ENCODE assay signal across 8 mouse cellular contexts in the genomic region with DNA sequence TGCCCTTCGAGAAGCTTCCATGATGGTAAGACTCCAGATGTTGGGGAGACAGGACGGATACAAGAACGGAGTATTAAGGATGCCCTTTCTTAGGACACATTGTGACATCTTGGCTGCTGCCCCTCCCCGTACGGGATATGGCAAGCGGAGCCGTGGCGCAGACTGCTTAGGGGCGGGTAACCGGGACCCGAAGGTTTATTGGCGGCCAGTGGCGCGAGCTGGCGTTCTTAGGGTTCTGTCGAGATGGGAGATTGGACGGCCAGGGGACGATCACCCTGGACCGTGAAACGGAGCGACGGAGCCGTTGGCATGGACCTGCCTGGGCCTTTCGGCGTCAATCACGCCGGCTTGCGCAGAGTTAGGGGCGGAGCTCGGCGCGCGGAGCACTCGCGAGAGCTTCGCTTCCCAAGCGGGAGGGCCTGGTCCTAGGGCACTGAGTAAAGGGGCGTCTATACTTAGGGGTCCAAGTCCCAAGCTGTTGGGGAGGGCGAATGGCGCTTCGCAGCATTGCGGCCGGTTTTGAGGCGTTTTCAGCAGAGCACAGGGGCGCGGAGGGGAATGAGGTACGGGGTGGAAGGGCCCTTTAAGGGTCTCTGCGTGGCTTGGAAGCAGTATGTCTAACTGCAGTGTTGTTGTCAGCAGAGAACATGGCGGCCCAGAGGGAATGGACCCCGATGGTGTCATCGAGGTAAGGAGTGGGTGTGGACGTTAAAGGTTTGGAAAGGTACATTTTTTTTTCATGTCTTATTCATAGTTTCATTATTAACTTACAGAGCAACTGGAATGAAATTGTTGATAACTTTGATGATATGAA. TPM values are rescaled to one million over a fixed set of nuclear protein-coding genes. Genes with fewer than 3 reads are reported as not detected.
DNase-seq lines count a peak whose midpoint lies in the region; ATAC-seq lines count a peak whose summit lies in the region.

No protein-coding gene starts in this region.

- peaks cover 33% of the 10 kb centered on the region for H3K4me1 ChIP-seq in hindbrain, embryonic 13.5 days (replicated peaks)

- no peaks in the 10 kb centered on the region for H3K9me3 ChIP-seq in hindbrain, embryonic 13.5 days

- H3K4me2 ChIP-seq in hindbrain, embryonic 13.5 days = peak overlapping the region; percentile 97

- H3K27me3 ChIP-seq in hindbrain, embryonic 13.5 days = 0 out of 2 replicates have a peak, but pooled peaks cover 5% of the 10 kb centered on the region

- peaks cover 43% of the 10 kb centered on the region for H3K36me3 ChIP-seq in hindbrain, embryonic 13.5 days

- WGBS in hindbrain, embryonic 13.5 days = under 1% methylated on average over 52 of the region's 52 CpGs

- peak overlapping the region; percentile 100 for H3K9ac ChIP-seq in hindbrain, embryonic 13.5 days

- DNase-seq in NIH3T3 (ENCODE audit: low read depth) = peak; percentile 92
- DNase-seq in cerebellum, postnatal 25 days = peak; percentile 88 to 89
- DNase-seq in frontal cortex, postnatal 25 days (ENCODE audit: low spot score in 2 of 2) = peak; percentile 67 to 69
- peak; percentile 81 to 83 for DNase-seq in layer of hippocampus, postnatal 36 days
- peak; percentile 87 for DNase-seq in lung, postnatal 25 days (ENCODE audit: low spot score)
- peak; percentile 85 for DNase-seq in retina, embryonic 14.5 days (ENCODE audit: low spot score)
- peak; percentile 83 to 89 for DNase-seq in thymus, postnatal 36 days

- H3K27ac ChIP-seq in hindbrain, embryonic 13.5 days = peak overlapping the region; percentile 99

- peak; percentile 93 for ATAC-seq in hindbrain, embryonic 13.5 days (ENCODE audit: low FRiP score)

- peak overlapping the region; percentile 99 for H3K4me3 ChIP-seq in hindbrain, embryonic 13.5 days

RNA-seq across cellular contexts. Expression of a gene that starts 0.9 kb away (rescaled TPM):
- polyA plus RNA-seq in hindbrain, embryonic 13.5 days (2015; fragmentation: Nextera tagmentation; extraction: Ambion mirVana) = 315 and 322 TPM in 2 replicates
- 100 to 1,000 TPM; 900 to 999 TPM for total RNA-seq in layer of hippocampus, postnatal 36 days (2021)

RNA-seq across cellular contexts. Expression of a gene that starts 19.4 kb away (rescaled TPM):
- 53.0 and 57.9 TPM in 2 replicates for polyA plus RNA-seq in hindbrain, embryonic 13.5 days (2015; fragmentation: Nextera tagmentation; extraction: Ambion mirVana)
- total RNA-seq in layer of hippocampus, postnatal 36 days (2021) = 1 to 10 TPM; 3.3 to 4.2 TPM

RNA-seq across cellular contexts. Expression of a gene that starts 38.2 kb away (rescaled TPM):
- not detected in 2 replicates for polyA plus RNA-seq in hindbrain, embryonic 13.5 days (2015; fragmentation: Nextera tagmentation; extraction: Ambion mirVana)
- not detected for total RNA-seq in layer of hippocampus, postnatal 36 days (2021)

RNA-seq across cellular contexts. Expression of a gene that starts 50.5 kb away (rescaled TPM):
- polyA plus RNA-seq in hindbrain, embryonic 13.5 days (2015; fragmentation: Nextera tagmentation; extraction: Ambion mirVana) = 0.14 TPM in 1 of 2 replicates, not detected in the other
- not detected for total RNA-seq in layer of hippocampus, postnatal 36 days (2021)

Comparison
In these comparisons a context has a peak if more than half of its experiments do, and no peak if none do; other contexts are left out.
1. Peak in every context shown above with its lines: DNase-seq, ATAC-seq, H3K4me3 ChIP-seq and H3K27ac ChIP-seq.